Mouse (Mus musculus): Measurements from ENCODE around the gene St14. TPM values are rescaled to one million over a fixed set of nuclear protein-coding genes. Genes with fewer than 3 reads are reported as not detected.
"Not testable (repeated sequence)": the region's sequence is repeated elsewhere in the genome, so short reads cannot be mapped to it uniquely, and the experiment has no call there.

The St14 gene
- polyA plus RNA-seq, 1 experiment, result 0.02 TPM

DNA sequence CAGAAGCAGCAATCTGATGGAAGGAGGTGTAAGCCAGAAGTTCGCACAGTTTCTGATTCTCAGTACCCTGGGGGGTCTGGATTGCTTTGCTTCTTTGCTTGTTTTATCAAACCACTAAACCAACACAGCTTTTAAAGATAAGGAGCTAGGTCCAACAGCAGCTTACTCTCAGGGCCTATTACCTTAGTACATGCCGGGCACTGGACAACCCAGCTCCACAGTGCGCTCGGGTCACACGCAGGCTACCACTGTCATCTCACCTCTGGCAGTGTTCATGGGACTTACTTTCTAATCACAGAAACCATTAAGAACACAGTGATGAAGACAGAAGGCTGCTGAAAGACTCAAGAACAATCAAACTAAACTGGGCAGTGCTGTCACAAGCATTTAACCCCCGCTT, 43.7 kb upstream of the St14 start:
- TF ChIP-seq REST (IDR thresholded peaks at IDR 0.05; ENCODE audit: insufficient read depth, insufficient read length) (no peak), MYOD1 (IDR thresholded peaks at IDR 0.05; ENCODE audit: control insufficient read depth in 1 of 3, insufficient read length in 2 of 3, low read depth in 2 of 3) (no peak), MYOG (IDR thresholded peaks at IDR 0.05; ENCODE audit: control insufficient read depth in 1 of 3, insufficient read depth in 1 of 3, insufficient read length in 2 of 3, low read depth in 2 of 3) (no peak), USF1 (IDR thresholded peaks at IDR 0.05; ENCODE audit: low read depth) (no peak)
- H3K36me3 ChIP-seq (ENCODE audit: control insufficient read depth, insufficient read depth), result no peaks in the 10 kb centered on the region
- H3K27me3 ChIP-seq (ENCODE audit: control insufficient read depth, insufficient read depth, insufficient read length), result no peaks in the 10 kb centered on the region
- no peak overlapping the region for H3K4me2 ChIP-seq (ENCODE audit: low read depth)
- no peak overlapping the region for H3ac ChIP-seq (ENCODE audit: control insufficient read depth, insufficient read length)
- no peak overlapping the region for H3K4me3 ChIP-seq
- no peaks in the 10 kb centered on the region for H3K79me2 ChIP-seq (ENCODE audit: control insufficient read depth, insufficient read depth)

DNA sequence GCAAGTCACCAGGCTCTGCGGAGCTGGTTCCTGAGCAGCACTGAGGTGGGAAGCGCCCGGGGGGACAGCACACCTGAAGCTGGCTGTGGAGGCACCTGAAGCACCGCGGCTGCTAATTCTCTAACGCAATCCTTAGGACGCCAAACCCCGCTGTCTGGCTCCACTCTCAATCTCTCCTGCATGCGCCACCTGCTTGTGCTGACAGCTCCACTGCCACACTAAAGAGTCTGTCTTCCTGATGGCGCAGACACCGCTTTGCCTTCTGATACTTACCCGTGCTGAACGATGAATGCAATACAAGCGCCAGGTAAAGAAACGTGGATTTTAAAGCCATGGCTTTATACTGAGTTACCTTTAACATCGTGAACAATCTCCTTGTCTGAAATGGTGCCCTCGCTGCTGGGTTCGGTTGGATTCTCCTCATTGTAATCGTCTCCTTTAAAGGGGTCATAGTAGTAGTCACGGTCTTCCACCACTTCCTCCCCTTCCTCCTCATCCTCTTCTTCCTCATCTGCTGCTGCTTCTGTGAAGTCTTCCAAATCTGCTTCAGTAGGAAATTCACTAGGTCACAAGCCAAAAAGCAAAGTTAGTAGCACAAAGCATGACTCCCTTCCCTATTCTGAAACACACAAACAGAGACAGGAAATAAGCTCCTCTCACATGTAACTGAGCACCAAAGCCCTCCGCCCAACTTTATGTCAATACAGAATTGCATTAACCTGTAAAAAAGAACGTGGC, 36.9 kb upstream of the St14 start:
- Histone ChIP-seq H3ac (ENCODE audit: control insufficient read depth, insufficient read length) (no peak overlapping the region), H3K27me3 (ENCODE audit: control insufficient read depth, insufficient read depth, insufficient read length) (no peaks in the 10 kb centered on the region), H3K36me3 (ENCODE audit: control insufficient read depth, insufficient read depth) (peaks cover 4% of the 10 kb centered on the region), H3K4me3 (no peak overlapping the region), H3K79me2 (ENCODE audit: control insufficient read depth, insufficient read depth) (no peaks in the 10 kb centered on the region), H3K4me2 (ENCODE audit: low read depth) (no peak overlapping the region)
- no peak for TF ChIP-seq REST (IDR thresholded peaks at IDR 0.05; ENCODE audit: insufficient read depth, insufficient read length)
- TF ChIP-seq TCF3 (IDR thresholded peaks at IDR 0.05; ENCODE audit: insufficient read length, low read depth), result no peak
- no peak for TF ChIP-seq MAX (IDR thresholded peaks at IDR 0.05; ENCODE audit: low read depth)
- no peak for TF ChIP-seq POLR2AphosphoS2 (IDR thresholded peaks at IDR 0.05; ENCODE audit: insufficient read length, low read depth)
- no peak for TF ChIP-seq MYOD1 (IDR thresholded peaks at IDR 0.05; ENCODE audit: control insufficient read depth in 1 of 3, insufficient read length in 2 of 3, low read depth in 2 of 3)
- no peak for TF ChIP-seq CEBPB (IDR thresholded peaks at IDR 0.05; ENCODE audit: insufficient read depth, poor library complexity, severe bottlenecking)
- no peak for TF ChIP-seq E2F4 (IDR thresholded peaks at IDR 0.05; ENCODE audit: insufficient read depth)
- no peak for TF ChIP-seq TCF12 (IDR thresholded peaks at IDR 0.05; ENCODE audit: insufficient read depth, poor library complexity, severe bottlenecking)
- TF ChIP-seq USF1 (IDR thresholded peaks at IDR 0.05; ENCODE audit: low read depth), result no peak
- TF ChIP-seq MYOG (IDR thresholded peaks at IDR 0.05; ENCODE audit: control insufficient read depth in 1 of 3, insufficient read depth in 1 of 3, insufficient read length in 2 of 3, low read depth in 2 of 3), result no peak
- no peak for TF ChIP-seq SRF (IDR thresholded peaks at IDR 0.05; ENCODE audit: control insufficient read depth, insufficient read length, low read depth)

DNA sequence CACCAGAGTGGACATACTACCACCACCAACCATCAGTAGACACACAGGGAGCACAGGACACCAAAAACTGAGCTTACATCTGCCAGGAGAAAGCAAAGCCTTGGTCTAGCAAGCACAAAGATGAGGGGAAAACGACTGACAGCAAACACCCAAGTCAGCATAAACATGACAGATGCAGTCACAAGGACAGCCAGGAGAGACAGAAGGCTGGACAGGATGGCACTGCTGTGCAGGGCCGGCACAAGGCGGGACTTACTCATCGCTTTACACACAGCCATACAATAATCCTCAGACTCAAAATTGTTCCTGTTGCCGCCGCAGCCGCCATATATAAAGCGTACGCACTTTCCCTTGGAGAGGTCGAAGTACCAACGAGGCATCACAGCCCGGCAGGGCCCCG, 35.7 kb upstream of the St14 start:
- no peak overlapping the region for H3ac ChIP-seq (ENCODE audit: control insufficient read depth, insufficient read length)
- TF ChIP-seq REST (IDR thresholded peaks at IDR 0.05; ENCODE audit: insufficient read depth, insufficient read length), result no peak
- no peak for TF ChIP-seq SRF (IDR thresholded peaks at IDR 0.05; ENCODE audit: control insufficient read depth, insufficient read length, low read depth)
- TF ChIP-seq MAX (IDR thresholded peaks at IDR 0.05; ENCODE audit: low read depth), result no peak

DNA sequence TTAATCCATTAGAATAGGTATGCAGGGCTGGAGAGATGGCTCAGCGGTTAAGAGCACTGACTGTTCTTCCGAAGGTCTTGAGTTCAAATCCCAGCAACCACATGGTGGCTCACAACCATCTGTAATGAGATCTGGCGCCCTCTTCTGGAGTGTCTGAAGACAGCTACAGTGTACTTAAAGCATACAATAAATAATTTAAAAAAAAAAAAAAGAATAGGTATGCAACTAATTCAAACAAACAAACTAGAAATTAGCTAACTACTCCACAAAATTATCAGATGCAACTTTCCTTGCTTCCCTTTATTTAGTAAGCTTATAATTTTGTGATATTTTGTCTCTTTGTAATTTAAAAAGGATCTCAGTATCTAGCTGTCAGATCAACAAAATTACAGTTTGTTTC, 33.9 kb upstream of the St14 start:
- not testable (repeated sequence) for H3K27me3 ChIP-seq (ENCODE audit: control insufficient read depth, insufficient read depth, insufficient read length); H3ac ChIP-seq (ENCODE audit: control insufficient read depth, insufficient read length); H3K4me3 ChIP-seq; H3K4me2 ChIP-seq (ENCODE audit: low read depth); H3K36me3 ChIP-seq (ENCODE audit: control insufficient read depth, insufficient read depth); H3K79me2 ChIP-seq (ENCODE audit: control insufficient read depth, insufficient read depth)

More for the DNA sequence above, 35.7 kb upstream of the St14 start:
- H3K4me2 ChIP-seq (ENCODE audit: low read depth), result no peak overlapping the region
- no peaks in the 10 kb centered on the region for H3K79me2 ChIP-seq (ENCODE audit: control insufficient read depth, insufficient read depth)
- H3K4me3 ChIP-seq, result no peak overlapping the region
- H3K36me3 ChIP-seq (ENCODE audit: control insufficient read depth, insufficient read depth), result peaks cover 4% of the 10 kb centered on the region
- H3K27me3 ChIP-seq (ENCODE audit: control insufficient read depth, insufficient read depth, insufficient read length), result no peaks in the 10 kb centered on the region

DNA sequence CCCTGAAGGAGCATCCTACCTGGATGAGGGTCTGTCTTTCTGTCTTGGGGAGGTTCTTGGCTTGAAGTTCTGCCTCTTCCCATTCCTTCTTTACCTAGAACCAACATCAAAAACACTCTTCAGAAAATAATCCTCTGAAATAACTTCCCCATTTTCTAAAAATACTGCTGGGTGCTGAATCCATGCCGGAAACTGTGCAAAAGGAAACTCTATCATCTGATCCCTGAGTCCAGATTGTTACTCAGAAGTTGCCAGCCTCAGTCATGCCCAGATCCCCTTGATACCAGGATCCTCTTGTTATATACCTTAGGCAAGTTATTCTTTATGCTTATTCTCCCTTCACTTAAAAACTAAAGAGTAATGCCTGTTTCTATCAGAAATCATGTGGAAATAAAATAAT, 31.7 kb upstream of the St14 start:
- H3K79me2 ChIP-seq (ENCODE audit: control insufficient read depth, insufficient read depth), result no peaks in the 10 kb centered on the region
- H3K4me3 ChIP-seq, result no peak overlapping the region
- H3K36me3 ChIP-seq (ENCODE audit: control insufficient read depth, insufficient read depth), result no peaks in the 10 kb centered on the region
- no peaks in the 10 kb centered on the region for H3K27me3 ChIP-seq (ENCODE audit: control insufficient read depth, insufficient read depth, insufficient read length)
- no peak overlapping the region for H3K4me2 ChIP-seq (ENCODE audit: low read depth)
- no peak overlapping the region for H3ac ChIP-seq (ENCODE audit: control insufficient read depth, insufficient read length)
- TF ChIP-seq E2F4 (IDR thresholded peaks at IDR 0.05; ENCODE audit: insufficient read depth), result no peak
- TF ChIP-seq USF1 (IDR thresholded peaks at IDR 0.05; ENCODE audit: low read depth), result no peak
- TF ChIP-seq MYOG (IDR thresholded peaks at IDR 0.05; ENCODE audit: control insufficient read depth in 1 of 3, insufficient read depth in 1 of 3, insufficient read length in 2 of 3, low read depth in 2 of 3), result no peak
- TF ChIP-seq CEBPB (IDR thresholded peaks at IDR 0.05; ENCODE audit: insufficient read depth, poor library complexity, severe bottlenecking), result no peak
- TF ChIP-seq TCF3 (IDR thresholded peaks at IDR 0.05; ENCODE audit: insufficient read length, low read depth), result no peak
- TF ChIP-seq POLR2A (IDR thresholded peaks at IDR 0.05; ENCODE audit: insufficient read length, low read depth), result no peak
- no peak for TF ChIP-seq REST (IDR thresholded peaks at IDR 0.05; ENCODE audit: insufficient read depth, insufficient read length)
- no peak for TF ChIP-seq POLR2AphosphoS2 (IDR thresholded peaks at IDR 0.05; ENCODE audit: insufficient read length, low read depth)
- no peak for TF ChIP-seq MYOD1 (IDR thresholded peaks at IDR 0.05; ENCODE audit: control insufficient read depth in 1 of 3, insufficient read length in 2 of 3, low read depth in 2 of 3)
